In the genomic region with DNA sequence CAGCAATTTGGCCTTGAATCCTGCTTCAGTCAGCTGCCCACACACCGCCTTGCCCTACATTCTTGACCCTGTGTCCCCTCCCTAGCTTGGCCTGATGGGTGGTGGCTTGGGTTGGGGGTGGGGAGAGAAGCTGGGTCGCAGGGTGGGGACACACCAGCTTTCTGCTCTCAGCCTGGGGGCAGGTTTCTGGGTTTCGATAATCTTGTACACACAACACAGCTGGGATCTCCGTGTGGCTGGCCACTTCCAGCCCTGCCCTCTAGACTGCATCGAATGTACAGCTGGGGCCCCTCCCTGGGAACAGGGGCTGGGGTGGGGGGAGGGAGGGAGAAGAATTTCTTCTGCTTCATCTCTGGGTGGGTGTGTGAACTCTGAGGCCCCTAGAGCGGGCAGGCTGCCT, we compare ENCODE assay signal across 11 mouse cellular contexts. TPM values are rescaled to one million over a fixed set of nuclear protein-coding genes. Genes with fewer than 3 reads are reported as not detected.
DNase-seq lines count a peak whose midpoint lies in the region; ATAC-seq and TF ChIP-seq lines count a peak whose summit lies in the region.
"Had no signal": no experiment of that assay in that cellular context is flagged by ENCODE, and none has a peak within 500 bp of the region (broad histone marks: within the 10 kb centered on the region; RNA-seq: fewer than 3 reads in every experiment).

No protein-coding gene starts in this region.

- no peak overlapping the region for H3K27ac ChIP-seq in heart, embryonic 13.5 days (replicated peaks)
- no peak overlapping the region for H3K27ac ChIP-seq in heart, adult 2 months
- 0 out of 2 replicates have a peak overlapping the region, but pooled peaks have one; percentile 38 for H3K27ac ChIP-seq in midbrain, embryonic 10.5 days (replicated peaks)
- H3K27ac ChIP-seq in midbrain, embryonic 15.5 days: no peak overlapping the region
- 0 out of 2 replicates have a peak overlapping the region, but pooled peaks have one; percentile 53 for H3K27ac ChIP-seq in limb, embryonic 12.5 days
- H3K27ac ChIP-seq: midbrain, embryonic 13.5 days had no signal

- no peak for TF ChIP-seq EP300 in heart, adult 2 months (IDR thresholded peaks at IDR 0.05; ENCODE audit: insufficient read depth, low read depth, low read length)

- no peak for ATAC-seq in heart, embryonic 13.5 days (ENCODE audit: extremely low read depth, insufficient number of reproducible peaks, low FRiP score, low TSS enrichment)
- no peak for ATAC-seq in midbrain, embryonic 15.5 days (replicated peaks)
- no peak for ATAC-seq in limb, embryonic 12.5 days (ENCODE audit: insufficient number of reproducible peaks, insufficient read depth, low FRiP score, low TSS enrichment, low read depth)
- no peak for ATAC-seq in activated CD4-positive, CD25-positive, alpha-beta regulatory T cell, adult 4 months
- ATAC-seq: midbrain, embryonic 13.5 days had no signal

- no peak overlapping the region for H3K4me2 ChIP-seq in heart, embryonic 13.5 days
- no peak overlapping the region for H3K4me2 ChIP-seq in midbrain, embryonic 15.5 days
- H3K4me2 ChIP-seq in limb, embryonic 12.5 days: no peak overlapping the region
- H3K4me2 ChIP-seq: midbrain, embryonic 13.5 days had no signal

- H3K9me3 ChIP-seq in heart, embryonic 13.5 days: no peaks in the 10 kb centered on the region
- peaks cover 5% of the 10 kb centered on the region; the same call in 1 of the 2 replicates for H3K9me3 ChIP-seq in midbrain, embryonic 10.5 days (replicated peaks)
- no peaks in the 10 kb centered on the region for H3K9me3 ChIP-seq in midbrain, embryonic 15.5 days
- peaks cover 4% of the 10 kb centered on the region; the same call in 1 of the 2 replicates for H3K9me3 ChIP-seq in limb, embryonic 12.5 days
- H3K9me3 ChIP-seq: midbrain, embryonic 13.5 days had no signal

- intact Hi-C loops in heart, adult 2 months (cut with DNase I): no loop called here

- no peak for TF ChIP-seq CTCF in heart, adult 2 months (IDR thresholded peaks at IDR 0.05)

- peaks cover 14% of the 10 kb centered on the region for H3K27me3 ChIP-seq in heart, embryonic 13.5 days (replicated peaks)
- H3K27me3 ChIP-seq in heart, adult 2 months (ENCODE audit: control insufficient read depth, insufficient read depth, low read length): no peaks in the 10 kb centered on the region
- H3K27me3 ChIP-seq in midbrain, embryonic 10.5 days (ENCODE audit: low read depth, poor library complexity, severe bottlenecking): peaks cover 22% of the 10 kb centered on the region
- peaks cover 11% of the 10 kb centered on the region for H3K27me3 ChIP-seq in midbrain, embryonic 15.5 days (replicated peaks)
- H3K27me3 ChIP-seq in limb, embryonic 12.5 days: peaks cover 7% of the 10 kb centered on the region

- peak overlapping the region; percentile 47 for H3K9ac ChIP-seq in heart, embryonic 13.5 days
- no peak overlapping the region for H3K9ac ChIP-seq in heart, adult 2 months (ENCODE audit: low read depth, low read length)
- H3K9ac ChIP-seq in midbrain, embryonic 15.5 days: no peak overlapping the region
- no peak overlapping the region for H3K9ac ChIP-seq in limb, embryonic 12.5 days (replicated peaks)
- H3K9ac ChIP-seq: midbrain, embryonic 13.5 days had no signal

- no peak overlapping the region for H3K4me3 ChIP-seq in heart, embryonic 13.5 days
- no peak overlapping the region for H3K4me3 ChIP-seq in heart, adult 2 months
- no peak overlapping the region for H3K4me3 ChIP-seq in midbrain, embryonic 10.5 days
- H3K4me3 ChIP-seq in midbrain, embryonic 15.5 days: no peak overlapping the region
- H3K4me3 ChIP-seq in limb, embryonic 12.5 days (replicated peaks): no peak overlapping the region
- H3K4me3 ChIP-seq: midbrain, embryonic 13.5 days had no signal

- H3K79me2 ChIP-seq in heart, adult 2 months (replicated peaks; ENCODE audit: control insufficient read depth, insufficient read depth, low read length): no peaks in the 10 kb centered on the region

- no peak for TF ChIP-seq POLR2A in heart, adult 2 months (IDR thresholded peaks at IDR 0.05; ENCODE audit: insufficient read depth, low read depth, low read length)

- H3K4me1 ChIP-seq in heart, embryonic 13.5 days: peaks cover 32% of the 10 kb centered on the region
- peaks cover 1% of the 10 kb centered on the region; the same call in 1 of the 2 replicates for H3K4me1 ChIP-seq in heart, adult 2 months (ENCODE audit: control insufficient read depth, insufficient read depth, low read length)
- peaks cover 16% of the 10 kb centered on the region for H3K4me1 ChIP-seq in midbrain, embryonic 10.5 days
- H3K4me1 ChIP-seq in midbrain, embryonic 15.5 days: no peaks in the 10 kb centered on the region
- H3K4me1 ChIP-seq in limb, embryonic 12.5 days (replicated peaks): peaks cover 33% of the 10 kb centered on the region
- H3K4me1 ChIP-seq: midbrain, embryonic 13.5 days had no signal

- WGBS in heart, embryonic 13.5 days: 20% methylated on average over 6 of the region's 6 CpGs
- 37% methylated on average over 6 of the region's 6 CpGs for WGBS in heart, adult 2 months
- 64% methylated on average over 6 of the region's 6 CpGs for WGBS in midbrain, embryonic 10.5 days
- 69% methylated on average over 6 of the region's 6 CpGs for WGBS in midbrain, embryonic 15.5 days
- 42% methylated on average over 6 of the region's 6 CpGs for WGBS in limb, embryonic 12.5 days

- DNase-seq in heart, adult 2 months: no peak
- DNase-seq in midbrain, embryonic 10.5 days (ENCODE audit: low spot score): no peak
- no peak for DNase-seq in thymus, postnatal 25 days
- DNase-seq in cerebellum, adult 9-10 months: no peak
- DNase-seq: cerebellum, postnatal 14 days; right cerebral cortex, postnatal 4 days had no signal

- no peaks in the 10 kb centered on the region for H3K36me3 ChIP-seq in heart, embryonic 13.5 days
- H3K36me3 ChIP-seq in heart, adult 2 months (ENCODE audit: control insufficient read depth, insufficient read depth, low read length): no peaks in the 10 kb centered on the region
- H3K36me3 ChIP-seq in midbrain, embryonic 10.5 days: no peaks in the 10 kb centered on the region
- no peaks in the 10 kb centered on the region for H3K36me3 ChIP-seq in midbrain, embryonic 15.5 days (replicated peaks)
- no peaks in the 10 kb centered on the region; the same call in 1 of the 2 replicates for H3K36me3 ChIP-seq in limb, embryonic 12.5 days
- H3K36me3 ChIP-seq: midbrain, embryonic 13.5 days had no signal

RNA-seq across cellular contexts. Expression of gene Itpr3, which starts 6.6 kb away (rescaled TPM):
- 1.2 and 1.5 TPM in 2 replicates for polyA plus RNA-seq in heart, embryonic 13.5 days (2015; fragmentation: Nextera tagmentation; extraction: Ambion mirVana)
- total RNA-seq in heart, adult 2 months (2021): 1 to 10 TPM; 4.6 to 6.2 TPM
- 3.4 and 6.7 TPM in 2 replicates for polyA plus RNA-seq in heart, adult 2 months (2012; rRNA removed)
- polyA plus RNA-seq in midbrain, embryonic 10.5 days (2016; fragmentation: Nextera tagmentation; extraction: Ambion mirVana): 1.0 and 1.3 TPM in 2 replicates
- 0.78 and 0.80 TPM in 2 replicates for polyA plus RNA-seq in midbrain, embryonic 15.5 days (2015; fragmentation: Nextera tagmentation; extraction: Ambion mirVana)
- polyA plus RNA-seq in limb, embryonic 12.5 days (2016; fragmentation: Nextera tagmentation; extraction: Ambion mirVana): 4.3 and 5.2 TPM in 2 replicates
- 1 to 10 TPM; 5.8 to 6.4 TPM for polyA plus RNA-seq in activated CD4-positive, CD25-positive, alpha-beta regulatory T cell, adult 4 months (2017; shearing (Covaris generic))

RNA-seq across cellular contexts. Expression of gene Bak1, which starts 34.9 kb away (rescaled TPM):
- 5.3 and 5.4 TPM in 2 replicates for polyA plus RNA-seq in heart, embryonic 13.5 days (2015; fragmentation: Nextera tagmentation; extraction: Ambion mirVana)
- 10 to 100 TPM; 15.0 to 16.9 TPM for total RNA-seq in heart, adult 2 months (2021)
- polyA plus RNA-seq in heart, adult 2 months (2012; rRNA removed): 35.0 and 35.9 TPM in 2 replicates
- polyA plus RNA-seq in midbrain, embryonic 10.5 days (2016; fragmentation: Nextera tagmentation; extraction: Ambion mirVana): 2.8 and 3.4 TPM in 2 replicates
- 3.5 and 4.2 TPM in 2 replicates for polyA plus RNA-seq in midbrain, embryonic 15.5 days (2015; fragmentation: Nextera tagmentation; extraction: Ambion mirVana)
- 3.5 and 5.3 TPM in 2 replicates for polyA plus RNA-seq in limb, embryonic 12.5 days (2016; fragmentation: Nextera tagmentation; extraction: Ambion mirVana)
- 10 to 100 TPM in 1 of 2 experiments, 1 to 10 TPM in 1; 9.8 to 17.6 TPM for polyA plus RNA-seq in activated CD4-positive, CD25-positive, alpha-beta regulatory T cell, adult 4 months (2017; shearing (Covaris generic))

Comparison
In these comparisons a context has a peak if more than half of its experiments do, and no peak if none do; other contexts are left out.
1. H3K27ac ChIP-seq: peak in midbrain, embryonic 10.5 days (single experiment) and limb, embryonic 12.5 days (single experiment); none in heart, embryonic 13.5 days (single experiment), heart, adult 2 months (single experiment) and midbrain, embryonic 15.5 days (single experiment).